Mouse (Mus musculus) liver, embryonic 14.5 days (tissue): ENCODE measurements around the gene Gm45623.

ENCODE experiments used
- CTCF ChIP-seq: IDR thresholded peaks from 2 replicates; pipeline ENCODE4 v1.5.1; 2016; ENCODE audit warnings: antibody characterized with exemption, low read depth, control low read depth
- EP300 ChIP-seq: IDR thresholded peaks from 2 replicates; pipeline ENCODE4 v1.6.1; 2016; ENCODE audit warnings: antibody characterized with exemption, low read depth

- no peak for TF ChIP-seq CTCF
- no peak for TF ChIP-seq EP300
Observed at GRCm38 (mm10) chr13:56707111-56707510, 46.5 kb downstream of the Gm45623 start.
